ENCODE assay signal across 8 mouse cellular contexts in the genomic region with DNA sequence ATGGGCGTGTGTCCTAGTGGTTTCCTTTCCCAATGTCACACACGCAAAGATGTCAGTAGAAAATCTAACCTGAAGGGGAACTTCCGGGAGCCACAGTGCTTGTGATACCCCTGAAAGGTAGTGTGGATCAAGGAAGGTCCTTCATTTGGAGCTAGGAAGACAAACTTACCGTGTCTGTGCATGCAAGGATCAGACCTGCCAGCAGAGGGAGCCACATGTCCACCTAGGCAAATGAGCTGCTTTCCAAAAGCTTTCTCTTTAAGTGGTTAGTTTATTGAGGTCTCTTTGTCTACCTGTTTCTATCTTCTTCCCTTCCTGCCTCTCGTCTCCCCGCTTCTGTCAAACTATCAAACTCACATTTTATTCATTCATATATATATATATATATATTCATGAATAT. TPM values are rescaled to one million over a fixed set of nuclear protein-coding genes. Genes with fewer than 3 reads are reported as not detected.
DNase-seq lines count a peak whose midpoint lies in the region; ATAC-seq and TF ChIP-seq lines count a peak whose summit lies in the region.

No protein-coding gene starts in this region.

- peak; percentile 75 for TF ChIP-seq CTCF in bone marrow macrophage, adult 2 months (IDR thresholded peaks at IDR 0.05; ENCODE audit: low read depth, low read length)

- H3K36me3 ChIP-seq in midbrain, embryonic 10.5 days: peaks cover 15% of the 10 kb centered on the region
- H3K36me3 ChIP-seq in midbrain, embryonic 16.5 days (ENCODE audit: control insufficient read depth, insufficient read depth, low read length): no peaks in the 10 kb centered on the region; the same call in 1 of the 2 replicates

- no peak for TF ChIP-seq POLR2A in bone marrow macrophage, adult 2 months (IDR thresholded peaks at IDR 0.05; ENCODE audit: borderline replicate concordance, low read depth, low read length)

- no peak overlapping the region for H3K4me3 ChIP-seq in midbrain, embryonic 10.5 days
- H3K4me3 ChIP-seq in midbrain, embryonic 16.5 days (ENCODE audit: low read depth, low read length): no peak overlapping the region
- H3K4me3 ChIP-seq in bone marrow macrophage, adult 2 months (ENCODE audit: insufficient read depth, low read length): no peak overlapping the region

- H3K4me2 ChIP-seq in midbrain, embryonic 16.5 days (ENCODE audit: low read length): no peak overlapping the region

- no peak for ATAC-seq in midbrain, embryonic 16.5 days
- ATAC-seq in erythroid progenitor cell, adult 5-6 weeks (replicated peaks; ENCODE audit: low FRiP score, poor library complexity, severe bottlenecking): peak; percentile 82

- H3K4me1 ChIP-seq in midbrain, embryonic 10.5 days: no peaks in the 10 kb centered on the region
- H3K4me1 ChIP-seq in midbrain, embryonic 16.5 days (ENCODE audit: control insufficient read depth, insufficient read depth, low read length): no peaks in the 10 kb centered on the region
- H3K4me1 ChIP-seq in bone marrow macrophage, adult 2 months (ENCODE audit: control insufficient read depth, insufficient read depth, low read length): no peaks in the 10 kb centered on the region

- DNase-seq in midbrain, embryonic 10.5 days (ENCODE audit: low spot score): peak; percentile 78
- peak; percentile 90 for DNase-seq in induced T-regulatory cell, adult 2 months (ENCODE audit: low read depth)
- peak; percentile 85 for DNase-seq in left cerebral cortex, postnatal 4 days
- DNase-seq in natural killer cell, adult 2 months (ENCODE audit: low spot score in 2 of 2): peak; percentile 62 to 76
- DNase-seq in thymus, adult 18-20 months: peak; percentile 39 to 44

- intact Hi-C loops in left cerebral cortex, postnatal 4 days (cut with DNase I): loop anchor here (5.0 kb wide), 1 partner anchor 144 kb away; no protein-coding TSS in a partner anchor

- no peaks in the 10 kb centered on the region for H3K9me3 ChIP-seq in midbrain, embryonic 10.5 days (replicated peaks)
- no peaks in the 10 kb centered on the region for H3K9me3 ChIP-seq in midbrain, embryonic 16.5 days (replicated peaks; ENCODE audit: control insufficient read depth, low read length, poor library complexity, severe bottlenecking)

- H3K9ac ChIP-seq in midbrain, embryonic 16.5 days (ENCODE audit: low read depth, low read length): no peak overlapping the region

- 27% methylated on average over 6 of the region's 6 CpGs for WGBS in midbrain, embryonic 10.5 days
- WGBS in midbrain, embryonic 16.5 days: 23% methylated on average over 6 of the region's 6 CpGs

- H3K27me3 ChIP-seq in midbrain, embryonic 10.5 days (ENCODE audit: low read depth, poor library complexity, severe bottlenecking): no peaks in the 10 kb centered on the region
- no peaks in the 10 kb centered on the region for H3K27me3 ChIP-seq in midbrain, embryonic 16.5 days (ENCODE audit: control insufficient read depth, insufficient read depth, low read depth, low read length)

- no peak overlapping the region for H3K27ac ChIP-seq in midbrain, embryonic 10.5 days (replicated peaks)
- H3K27ac ChIP-seq in midbrain, embryonic 16.5 days (ENCODE audit: low read length): no peak overlapping the region
- no peak overlapping the region for H3K27ac ChIP-seq in bone marrow macrophage, adult 2 months (ENCODE audit: insufficient read depth, low read depth, low read length)

RNA-seq across cellular contexts. Expression of a gene that starts 40.0 kb away (rescaled TPM):
- 378 and 386 TPM in 2 replicates for polyA plus RNA-seq in midbrain, embryonic 10.5 days (2016; fragmentation: Nextera tagmentation; extraction: Ambion mirVana)
- polyA plus RNA-seq in midbrain, embryonic 16.5 days (2015; fragmentation: Nextera tagmentation; extraction: Ambion mirVana): 378 and 409 TPM in 2 replicates
- polyA plus RNA-seq in bone marrow macrophage, adult 2 months (2012; ENCODE audit: insufficient read depth, insufficient read length, missing spikeins): 551 and 587 TPM in 2 replicates
- total RNA-seq in erythroid progenitor cell, adult 5-6 weeks (2015; ENCODE audit: low replicate concordance): 195 and 254 TPM in 2 replicates
- 40.0 and 104 TPM in 2 replicates for total RNA-seq in erythroid progenitor cell, adult 5-6 weeks (2017; ENCODE audit: low replicate concordance)
- total RNA-seq in left cerebral cortex, postnatal 4 days (2021): 100 to 1,000 TPM; 415 to 420 TPM

RNA-seq across cellular contexts. Expression of a gene that starts 54.4 kb away (rescaled TPM):
- 28.1 and 31.7 TPM in 2 replicates for polyA plus RNA-seq in midbrain, embryonic 10.5 days (2016; fragmentation: Nextera tagmentation; extraction: Ambion mirVana)
- polyA plus RNA-seq in midbrain, embryonic 16.5 days (2015; fragmentation: Nextera tagmentation; extraction: Ambion mirVana): 40.2 and 40.7 TPM in 2 replicates
- polyA plus RNA-seq in bone marrow macrophage, adult 2 months (2012; ENCODE audit: insufficient read depth, insufficient read length, missing spikeins): 21.0 and 26.1 TPM in 2 replicates
- total RNA-seq in erythroid progenitor cell, adult 5-6 weeks (2015; ENCODE audit: low replicate concordance): 42.2 and 63.7 TPM in 2 replicates
- total RNA-seq in erythroid progenitor cell, adult 5-6 weeks (2017; ENCODE audit: low replicate concordance): 53.3 and 72.6 TPM in 2 replicates
- 100 to 1,000 TPM in 1 of 2 experiments, 10 to 100 TPM in 1; 88.2 to 115 TPM for total RNA-seq in left cerebral cortex, postnatal 4 days (2021)
